Mouse (Mus musculus) ES-Bruce4 (cell line): ENCODE measurements around the gene Triobp. TPM values are rescaled to one million over a fixed set of nuclear protein-coding genes. Genes with fewer than 3 reads are reported as not detected.
A peak's percentile ranks its signal among the peaks of the same experiment; 100 is the strongest.

Experiments used
- H3K27ac ChIP-seq: 2 replicates; pipeline ENCODE4 v1.5.1; 2012; ENCODE audit warnings: low read length, inconsistent platforms; ENCODE audit not compliant: insufficient read depth
- H3K27me3 ChIP-seq: 2 replicates; pipeline ENCODE4 v1.6.1; 2012; ENCODE audit warnings: mild to moderate bottlenecking, low read length, inconsistent platforms; ENCODE audit not compliant: control insufficient read depth, poor library complexity, insufficient read depth, severe bottlenecking
- H3K36me3 ChIP-seq: 2 replicates; pipeline ENCODE4 v1.6.1; 2012; ENCODE audit warnings: inconsistent platforms, mild to moderate bottlenecking, low read length, moderate library complexity; ENCODE audit not compliant: control insufficient read depth, poor library complexity, insufficient read depth, severe bottlenecking
- H3K4me1 ChIP-seq: one replicate; pipeline ENCODE4 v1.8.1; 2011; ENCODE audit warnings: low read length; ENCODE audit not compliant: control insufficient read depth, insufficient read depth
- H3K4me3 ChIP-seq: 2 replicates; pipeline ENCODE4 v1.5.1; 2011; ENCODE audit warnings: low read depth, mild to moderate bottlenecking, low read length
- H3K9ac ChIP-seq: 2 replicates; pipeline ENCODE4 v1.6.1; 2012; ENCODE audit warnings: low read depth, mild to moderate bottlenecking, inconsistent platforms; ENCODE audit not compliant: poor library complexity, severe bottlenecking
- H3K9me3 ChIP-seq: replicated peaks from 2 replicates; pipeline ENCODE4 v1.6.1; 2012; ENCODE audit warnings: mild to moderate bottlenecking, low read length, inconsistent platforms; ENCODE audit not compliant: control insufficient read depth, poor library complexity, insufficient read depth, severe bottlenecking
- CTCF ChIP-seq: IDR thresholded peaks from one replicate; pipeline ENCODE4 v1.8.1; 2011; ENCODE audit warnings: low read depth, low read length
- EP300 ChIP-seq: IDR thresholded peaks from 2 replicates; pipeline ENCODE4 v1.6.1; 2011; ENCODE audit warnings: low read depth, low read length; ENCODE audit not compliant: insufficient read depth
- POLR2A ChIP-seq: IDR thresholded peaks from one replicate; pipeline ENCODE4 v1.8.1; 2011; ENCODE audit warnings: low read length; ENCODE audit not compliant: insufficient read depth
- polyA plus RNA-seq: library from polyadenylated mRNA; stranded (reverse); fragments of >200 nt; gene quantifications from 2 replicates; pipeline ENCODE4 v1.2.4, GENCODE M21; 2011; ENCODE audit warnings: low read depth; ENCODE audit not compliant: missing spikeins, insufficient read depth, insufficient read length

The Triobp gene
- polyA plus RNA-seq, 1 experiment: 49.5 TPM

DNA sequence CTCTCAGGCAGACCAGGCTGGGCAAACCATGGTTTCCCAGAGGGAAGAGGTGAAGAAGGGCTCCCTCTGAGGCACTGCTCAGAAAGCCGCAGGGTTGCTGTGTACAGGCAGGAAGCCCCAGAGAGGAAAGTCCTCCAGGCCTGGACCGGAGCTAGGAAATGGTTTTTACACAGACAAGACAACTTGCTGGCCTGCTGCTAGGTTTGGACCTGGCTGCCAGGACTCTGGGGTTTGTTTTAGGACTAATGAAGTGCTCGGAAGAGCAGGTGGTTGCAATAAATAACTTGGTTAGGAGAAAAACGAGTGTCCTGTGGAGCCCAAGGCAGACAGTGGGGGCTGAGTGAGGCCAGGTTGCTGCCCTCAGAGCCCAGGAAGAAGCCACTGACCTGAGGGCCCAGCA is 100.7 kb downstream of the Triobp start:
- TF ChIP-seq EP300: no peak
- TF ChIP-seq POLR2A: no peak
- no peak for TF ChIP-seq CTCF
- no peak overlapping the region for H3K27ac ChIP-seq
- H3K4me1 ChIP-seq: peaks cover 5% of the 10 kb centered on the region
- no peak overlapping the region for H3K4me3 ChIP-seq
- H3K9ac ChIP-seq: no peak overlapping the region
- H3K36me3 ChIP-seq: no peaks in the 10 kb centered on the region
- H3K27me3 ChIP-seq: no peaks in the 10 kb centered on the region
- H3K9me3 ChIP-seq: no peaks in the 10 kb centered on the region

DNA sequence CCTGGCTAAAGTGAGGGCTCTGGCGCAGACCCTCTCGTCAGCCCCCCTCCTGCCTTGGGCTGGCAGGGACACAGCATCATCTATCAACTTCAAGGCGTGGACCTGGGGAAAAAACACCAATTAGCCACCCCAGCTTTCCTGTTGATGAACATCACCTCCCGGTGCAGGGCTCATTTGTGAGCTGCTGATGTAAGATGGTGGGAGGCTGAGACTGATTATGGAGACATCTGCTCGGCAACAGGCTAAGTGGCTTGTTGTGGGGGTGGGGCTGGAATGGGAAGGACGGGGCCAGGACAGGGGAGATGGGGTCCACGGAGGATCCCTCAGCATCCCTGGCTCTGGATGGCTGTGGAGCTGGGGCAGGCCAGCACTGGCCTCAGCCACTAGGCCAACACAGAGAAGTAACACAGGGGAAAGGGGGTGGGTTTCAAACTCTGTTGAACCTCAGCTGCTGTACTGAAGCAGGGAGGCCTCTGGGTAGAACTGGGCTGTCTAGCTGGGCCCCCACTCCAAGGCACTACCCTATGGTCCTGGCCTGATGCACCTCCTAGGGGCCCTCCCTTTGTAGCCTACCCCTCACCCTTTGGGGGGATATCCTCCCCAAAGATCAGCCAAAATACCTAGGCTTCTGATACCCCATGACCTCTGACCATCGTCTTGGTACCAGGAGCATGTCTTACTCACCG is 102.8 kb downstream of the Triobp start:
- Histone ChIP-seq H3K4me3 (no peak overlapping the region), H3K27ac (no peak overlapping the region), H3K27me3 (no peaks in the 10 kb centered on the region), H3K9me3 (no peaks in the 10 kb centered on the region), H3K4me1 (peaks cover 5% of the 10 kb centered on the region), H3K36me3 (peaks cover 8% of the 10 kb centered on the region), H3K9ac (no peak overlapping the region)
- no peak for TF ChIP-seq POLR2A
- no peak for TF ChIP-seq EP300
- no peak for TF ChIP-seq CTCF

DNA sequence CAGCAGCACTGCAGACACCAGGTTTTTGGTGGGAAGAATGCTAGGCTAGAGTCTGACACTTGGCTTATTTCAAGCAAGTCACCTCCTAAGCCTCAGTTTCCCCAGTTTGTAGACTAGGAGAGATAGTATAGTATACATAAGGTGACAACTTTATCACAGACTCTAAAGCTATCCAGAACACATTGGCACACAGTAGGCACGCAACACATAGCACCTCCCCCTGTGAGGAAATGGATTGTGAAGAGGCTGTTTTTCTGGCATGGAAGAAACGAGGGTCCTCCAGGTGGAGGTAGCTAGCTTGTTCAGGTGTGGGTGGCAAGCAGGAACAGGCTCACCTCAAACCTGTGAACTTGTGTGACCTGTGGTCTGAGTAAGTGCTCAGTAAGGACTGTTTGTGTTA is 103.4 kb downstream of the Triobp start:
- TF ChIP-seq EP300 (no peak), POLR2A (no peak), CTCF (no peak)
- Histone ChIP-seq H3K9me3 (no peaks in the 10 kb centered on the region), H3K4me1 (peaks cover 5% of the 10 kb centered on the region), H3K27me3 (no peaks in the 10 kb centered on the region), H3K27ac (peak overlapping the region; percentile 66), H3K4me3 (no peak overlapping the region), H3K9ac (peak overlapping the region; percentile 9; the same call in 1 of the 2 replicates), H3K36me3 (peaks cover 9% of the 10 kb centered on the region)

DNA sequence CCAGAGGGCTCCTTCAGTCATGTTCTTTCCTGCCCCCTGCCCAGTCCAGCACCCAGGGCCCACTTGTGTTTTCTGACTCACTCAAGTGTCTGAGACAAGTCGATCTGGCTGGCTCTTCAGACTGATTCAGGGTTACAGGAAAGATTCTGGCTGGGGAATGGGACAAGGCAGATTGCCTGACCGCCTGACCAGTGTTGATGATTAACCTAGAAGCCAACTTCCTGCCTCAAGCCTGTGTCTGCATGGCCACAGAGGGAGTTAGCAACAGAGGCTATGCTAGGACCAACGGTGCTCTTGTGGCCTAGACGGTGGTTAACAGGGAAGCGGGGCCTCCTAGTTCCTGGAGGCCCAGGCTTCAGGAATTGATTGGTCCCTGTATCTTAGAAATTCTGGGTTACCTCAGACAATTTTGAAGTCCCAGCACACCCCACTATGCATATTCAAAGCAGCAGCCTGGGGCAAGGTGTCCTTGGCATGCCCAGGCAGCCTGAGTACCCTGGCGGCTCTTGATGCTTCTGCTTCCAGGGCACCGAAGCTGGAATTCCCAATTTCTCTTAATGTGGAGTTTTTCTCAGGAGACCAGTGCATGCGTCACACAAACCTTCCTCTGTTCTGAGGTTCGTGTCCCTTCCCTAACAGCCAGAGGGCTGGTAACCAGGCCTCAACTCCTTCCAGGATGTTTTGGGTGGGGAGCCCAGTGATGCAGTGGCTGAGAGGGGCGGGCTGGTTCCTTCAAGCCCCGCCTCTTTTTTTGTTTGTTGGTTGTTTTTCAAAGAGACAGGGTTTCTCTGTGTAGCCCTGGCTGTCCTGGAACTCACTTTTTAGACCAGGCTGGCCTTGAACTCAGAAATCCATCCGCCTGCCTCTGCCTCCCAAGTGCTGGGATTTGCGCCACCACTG is 104.2 kb downstream of the Triobp start:
- Histone ChIP-seq H3K9ac (peak overlapping the region; percentile 9; the same call in 1 of the 2 replicates), H3K4me3 (no peak overlapping the region), H3K4me1 (peaks cover 5% of the 10 kb centered on the region), H3K36me3 (peaks cover 14% of the 10 kb centered on the region), H3K9me3 (no peaks in the 10 kb centered on the region), H3K27ac (peak overlapping the region; percentile 66), H3K27me3 (no peaks in the 10 kb centered on the region)
- TF ChIP-seq POLR2A (no peak), EP300 (no peak), CTCF (no peak)

DNA sequence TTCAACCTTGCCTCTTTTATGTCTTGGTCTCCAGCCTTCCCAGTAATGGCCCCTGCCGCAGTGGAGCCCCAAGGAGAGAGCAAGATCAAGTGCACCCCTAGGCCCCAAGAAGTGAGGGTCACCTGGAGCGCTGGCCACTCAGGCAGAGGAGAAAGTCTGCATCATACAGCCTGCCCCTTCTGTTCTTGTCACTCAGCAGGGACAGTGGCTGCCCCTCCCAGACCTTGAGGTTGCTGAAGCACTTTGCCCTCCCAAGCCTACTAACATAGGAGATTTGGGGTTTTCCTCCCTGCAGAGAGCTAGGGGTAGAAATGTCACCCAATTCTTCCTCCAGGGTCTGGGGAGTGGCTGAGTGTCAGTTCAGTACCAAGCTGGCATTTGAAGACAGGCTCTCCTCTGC is 104.8 kb downstream of the Triobp start:
- no peak overlapping the region for H3K9ac ChIP-seq
- peak overlapping the region; percentile 66 for H3K27ac ChIP-seq
- H3K27me3 ChIP-seq: no peaks in the 10 kb centered on the region
- H3K4me1 ChIP-seq: peaks cover 5% of the 10 kb centered on the region
- H3K36me3 ChIP-seq: peaks cover 14% of the 10 kb centered on the region
- H3K9me3 ChIP-seq: no peaks in the 10 kb centered on the region
- no peak overlapping the region for H3K4me3 ChIP-seq
- no peak for TF ChIP-seq POLR2A
- no peak for TF ChIP-seq CTCF
- TF ChIP-seq EP300: no peak

Other genes starting within 250 kb of the Triobp start
- 0.07 and 0.12 TPM in 2 replicates for gene Elfn2, start 229.0 kb upstream of the Triobp start, polyA plus RNA-seq
- 4.4 and 5.2 TPM in 2 replicates for gene Mfng, start 174.2 kb upstream of the Triobp start, polyA plus RNA-seq
- 19.6 and 21.5 TPM in 2 replicates for gene Card10, start 144.7 kb upstream of the Triobp start, polyA plus RNA-seq
- 9.2 and 10.5 TPM in 2 replicates for gene Cdc42ep1, start 105.1 kb upstream of the Triobp start, polyA plus RNA-seq
- gene Lgals2, start 92.2 kb upstream of the Triobp start, polyA plus RNA-seq: 2.4 TPM in 1 of 2 replicates, not detected in the other
- 25.8 and 29.3 TPM in 2 replicates for gene Gga1, start 70.5 kb upstream of the Triobp start, polyA plus RNA-seq
- not detected in 2 replicates for gene Gm49510, start 48.1 kb upstream of the Triobp start, polyA plus RNA-seq
- 26.8 and 41.7 TPM in 2 replicates for gene Sh3bp1, start 48.0 kb upstream of the Triobp start, polyA plus RNA-seq
- 22.8 and 28.0 TPM in 2 replicates for gene Pdxp, start 33.8 kb upstream of the Triobp start, polyA plus RNA-seq
- gene Lgals1, start 21.0 kb upstream of the Triobp start, polyA plus RNA-seq: 225 and 232 TPM in 2 replicates
- 42.3 and 45.1 TPM in 2 replicates for gene Nol12, start 12.8 kb upstream of the Triobp start, polyA plus RNA-seq
- 59.8 TPM in 2 replicates for gene H1f0, start 80.7 kb downstream of the Triobp start, polyA plus RNA-seq
- not detected in 2 replicates for gene Galr3, start 94.2 kb downstream of the Triobp start, polyA plus RNA-seq
- gene Ankrd54, start 115.2 kb downstream of the Triobp start, polyA plus RNA-seq: 16.6 and 18.2 TPM in 2 replicates
- 598 and 608 TPM in 2 replicates for gene Eif3l, start 127.5 kb downstream of the Triobp start, polyA plus RNA-seq
- gene Micall1, start 161.2 kb downstream of the Triobp start, polyA plus RNA-seq: 12.4 and 13.4 TPM in 2 replicates
- gene Polr2f, start 193.3 kb downstream of the Triobp start, polyA plus RNA-seq: 162 and 166 TPM in 2 replicates
- 1.4 TPM in 2 replicates for gene 1700088E04Rik, start 193.5 kb downstream of the Triobp start, polyA plus RNA-seq
- 0.43 and 1.4 TPM in 2 replicates for gene Sox10, start 217.5 kb downstream of the Triobp start, polyA plus RNA-seq